Mouse (Mus musculus) cortical plate, adult 2 months (tissue): ENCODE measurements around the gene Sgf29. TPM values are rescaled to one million over a fixed set of nuclear protein-coding genes. Genes with fewer than 3 reads are reported as not detected.

Experiments used
- H3K27ac ChIP-seq: fragments of 200-500 bp; 2 replicates; pipeline ENCODE4 v1.5.1; 2012; ENCODE audit warnings: low read length, control low read depth, inconsistent platforms; ENCODE audit not compliant: insufficient read depth
- H3K4me1 ChIP-seq: fragments of 200-500 bp; 2 replicates; pipeline ENCODE4 v1.6.1; 2011; ENCODE audit warnings: low read length; ENCODE audit not compliant: control insufficient read depth, insufficient read depth
- H3K4me3 ChIP-seq: fragments of 200-500 bp; 2 replicates; pipeline ENCODE4 v1.5.1; 2011; ENCODE audit warnings: mild to moderate bottlenecking, low read length, control low read depth; ENCODE audit not compliant: insufficient read depth
- CTCF ChIP-seq: fragments of 200-500 bp; IDR thresholded peaks from 2 replicates; pipeline ENCODE4 v1.5.1; 2011; ENCODE audit warnings: mild to moderate bottlenecking, control low read depth, low read length; ENCODE audit not compliant: insufficient read depth; ENCODE audit errors: extremely low read depth
- POLR2A ChIP-seq: fragments of 200-500 bp; IDR thresholded peaks from 2 replicates; pipeline ENCODE4 v1.6.1; 2011; ENCODE audit warnings: mild to moderate bottlenecking, low read length, control low read depth; ENCODE audit not compliant: insufficient read depth; ENCODE audit errors: extremely low read depth
- polyA plus RNA-seq: library from polyadenylated mRNA; depleted of rRNA; stranded (reverse); fragments of >200 nt; gene quantifications from 2 replicates; pipeline ENCODE4 v1.2.3, GENCODE M21; 2012; rRNA removed

Sgf29 gene
- polyA plus RNA-seq, 1 experiment: 43.4 TPM

DNA sequence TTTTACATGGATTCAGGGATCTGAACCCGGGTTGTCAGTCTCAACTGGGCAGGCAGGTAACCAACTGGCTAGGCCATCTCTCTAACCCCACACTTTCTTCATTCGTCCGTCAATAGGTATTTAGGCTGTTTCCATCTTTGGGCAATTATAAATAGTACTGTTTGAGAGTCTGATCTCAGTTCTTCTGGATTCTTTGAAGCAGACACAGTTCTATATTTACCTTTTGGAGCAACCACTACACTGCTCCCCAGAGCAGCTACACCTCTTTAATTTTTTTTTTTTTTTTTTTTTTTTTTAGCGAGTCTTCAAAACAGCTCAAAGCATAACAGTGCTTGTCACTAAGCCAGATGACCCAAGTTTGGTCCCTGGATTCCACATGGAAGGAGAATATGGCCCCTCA is 66.6 kb downstream of the Sgf29 start:
- TF ChIP-seq CTCF: no peak
- Histone ChIP-seq H3K27ac (no peak overlapping the region), H3K4me1 (peaks cover 3% of the 10 kb centered on the region), H3K4me3 (no peak overlapping the region)

DNA sequence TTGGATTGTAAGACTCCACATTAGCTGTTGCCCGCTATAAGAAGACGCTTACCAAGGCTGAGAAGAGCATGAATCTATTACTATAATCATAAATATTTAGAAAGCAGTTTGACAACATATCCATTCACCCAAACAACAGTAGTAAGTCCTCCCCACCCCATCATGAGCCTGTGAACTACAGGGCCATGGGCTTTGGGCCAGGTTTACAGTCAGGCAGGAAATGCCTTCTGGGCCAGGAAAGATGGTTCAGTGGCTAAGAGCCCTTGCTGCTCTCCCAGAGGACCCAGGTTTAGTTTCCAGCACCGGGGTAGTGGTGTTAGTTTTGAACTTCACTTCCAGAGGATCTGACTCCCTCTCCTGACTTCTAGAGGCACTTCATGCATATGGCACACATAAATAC is 68.5 kb downstream of the Sgf29 start:
- Histone ChIP-seq H3K27ac (no peak overlapping the region), H3K4me3 (no peak overlapping the region), H3K4me1 (peaks cover 3% of the 10 kb centered on the region)
- TF ChIP-seq POLR2A: no peak
- no peak for TF ChIP-seq CTCF

DNA sequence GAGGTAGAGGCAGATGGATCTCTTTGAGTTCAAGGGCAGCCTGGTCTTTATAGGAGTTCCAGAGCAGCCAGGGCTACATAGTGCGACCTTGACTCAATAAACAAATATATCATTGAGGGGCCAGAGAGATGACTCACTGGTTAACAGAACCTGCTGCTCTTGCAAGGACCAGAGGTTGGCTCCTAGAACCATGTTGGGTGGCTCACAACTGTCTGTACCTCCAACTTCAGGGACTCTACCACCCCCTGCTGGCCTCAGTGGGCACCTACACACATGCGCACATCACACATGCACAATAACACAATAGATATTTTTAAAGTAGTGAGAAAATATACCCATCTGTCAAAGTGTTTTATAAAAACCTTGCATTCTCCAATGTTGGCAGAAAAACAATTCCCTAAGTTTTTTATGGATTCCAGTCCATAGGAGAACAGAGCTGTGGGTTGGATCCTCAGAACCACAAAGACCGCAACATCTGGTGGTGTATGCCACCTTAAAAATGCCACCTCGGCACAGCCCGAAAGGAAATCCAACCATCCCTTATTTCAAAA is 69.8 kb downstream of the Sgf29 start:
- peak; percentile 47; the same call in 1 of the 2 replicates for TF ChIP-seq CTCF
- TF ChIP-seq POLR2A: no peak

DNA sequence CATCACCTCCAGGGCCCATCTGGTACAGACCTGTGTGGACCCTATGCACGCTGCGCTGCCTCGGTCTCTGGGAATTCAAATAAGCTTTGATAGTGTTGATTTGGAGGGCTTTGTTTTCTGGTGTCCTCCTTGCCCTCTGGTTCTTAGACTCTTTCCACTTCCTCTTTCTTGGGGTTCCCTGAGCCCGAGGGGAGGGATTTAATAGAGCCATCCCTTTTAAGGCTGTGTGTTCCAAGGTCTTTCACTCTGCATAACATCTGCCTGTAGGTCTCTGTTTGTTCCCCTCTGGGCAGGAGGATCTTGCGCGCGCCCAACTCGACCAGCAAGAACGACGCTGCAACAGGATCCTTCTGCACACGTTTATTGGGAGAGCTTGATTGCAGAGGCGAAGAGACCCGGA is 72.5 kb downstream of the Sgf29 start:
- H3K27ac ChIP-seq: no peak overlapping the region
- H3K4me1 ChIP-seq: no peaks in the 10 kb centered on the region
- TF ChIP-seq CTCF: no peak
- no peak for TF ChIP-seq POLR2A
- H3K4me3 ChIP-seq: no peak overlapping the region

More for the DNA sequence above, 69.8 kb downstream of the Sgf29 start:
- H3K4me1 ChIP-seq: peaks cover 3% of the 10 kb centered on the region
- H3K4me3 ChIP-seq: no peak overlapping the region
- no peak overlapping the region for H3K27ac ChIP-seq

Other genes starting within 250 kb of the Sgf29 start
- 0.36 and 0.79 TPM in 2 replicates for gene Cd19, start 234.4 kb upstream of the Sgf29 start, polyA plus RNA-seq
- 21.9 and 23.8 TPM in 2 replicates for gene Rabep2, start 220.6 kb upstream of the Sgf29 start, polyA plus RNA-seq
- 0.52 and 0.57 TPM in 2 replicates for gene Atp2a1, start 186.2 kb upstream of the Sgf29 start, polyA plus RNA-seq
- gene Sh2b1, start 173.9 kb upstream of the Sgf29 start, polyA plus RNA-seq: 63.7 and 66.0 TPM in 2 replicates
- 90.1 and 96.8 TPM in 2 replicates for gene Tufm, start 161.9 kb upstream of the Sgf29 start, polyA plus RNA-seq
- 119 and 129 TPM in 2 replicates for gene Atxn2l, start 145.9 kb upstream of the Sgf29 start, polyA plus RNA-seq
- gene Eif3c, start 82.9 kb upstream of the Sgf29 start, polyA plus RNA-seq: 102 and 103 TPM in 2 replicates
- 0.84 and 0.93 TPM in 2 replicates for gene Apobr, start 64.4 kb upstream of the Sgf29 start, polyA plus RNA-seq
- gene Cln3, start 63.5 kb upstream of the Sgf29 start, polyA plus RNA-seq: 41.8 and 42.3 TPM in 2 replicates
- gene Il27, start 54.4 kb upstream of the Sgf29 start, polyA plus RNA-seq: 0.19 TPM in 1 of 2 replicates, not detected in the other
- 21.6 and 23.1 TPM in 2 replicates for gene Nupr1, start 18.4 kb upstream of the Sgf29 start, polyA plus RNA-seq
- gene Sult1a1, start 27.1 kb downstream of the Sgf29 start, polyA plus RNA-seq: 14.1 and 16.5 TPM in 2 replicates
- 51.2 and 55.8 TPM in 2 replicates for gene Bola2, start 46.1 kb downstream of the Sgf29 start, polyA plus RNA-seq
- 31.2 and 33.8 TPM in 2 replicates for gene Slx1b, start 46.5 kb downstream of the Sgf29 start, polyA plus RNA-seq
- gene Coro1a, start 58.5 kb downstream of the Sgf29 start, polyA plus RNA-seq: 204 and 218 TPM in 2 replicates
- 246 and 283 TPM in 2 replicates for gene Mapk3, start 110.3 kb downstream of the Sgf29 start, polyA plus RNA-seq
- gene Gdpd3, start 117.0 kb downstream of the Sgf29 start, polyA plus RNA-seq: 2.5 and 3.1 TPM in 2 replicates
- 539 and 545 TPM in 2 replicates for gene Ypel3, start 127.6 kb downstream of the Sgf29 start, polyA plus RNA-seq
- gene Tbx6, start 132.2 kb downstream of the Sgf29 start, polyA plus RNA-seq: 1.4 and 1.6 TPM in 2 replicates
- gene Ppp4c, start 143.2 kb downstream of the Sgf29 start, polyA plus RNA-seq: 75.4 and 77.7 TPM in 2 replicates
- 108 and 124 TPM in 2 replicates for gene Fam57b, start 148.4 kb downstream of the Sgf29 start, polyA plus RNA-seq
- 0.67 TPM in 1 of 2 replicates, not detected in the other for gene 4930451I11Rik, start 182.3 kb downstream of the Sgf29 start, polyA plus RNA-seq
- gene Doc2a, start 198.1 kb downstream of the Sgf29 start, polyA plus RNA-seq: 45.9 and 52.6 TPM in 2 replicates
- gene Hirip3, start 212.7 kb downstream of the Sgf29 start, polyA plus RNA-seq: 58.5 and 69.2 TPM in 2 replicates
- gene Ino80e, start 213.1 kb downstream of the Sgf29 start, polyA plus RNA-seq: 55.6 and 59.3 TPM in 2 replicates
- 103 and 104 TPM in 2 replicates for gene Taok2, start 235.4 kb downstream of the Sgf29 start, polyA plus RNA-seq